Mouse (Mus musculus): ENCODE measurements around the gene Tmem37.

The Tmem37 gene

GRCm38 (mm10) chr1:120018900-120019299 is 55.0 kb downstream of the Tmem37 start:
- no peak for DNase-seq (ENCODE audit: low read depth)

Data from NIH3T3 (cell line).